Mouse (Mus musculus) B cell, adult 2 months (primary cell): Measurements from ENCODE around the gene Osbpl3.

ENCODE experiments used
- DNase-seq, 2 experiments: peaks; one replicate each; pipeline ENCODE4 v3.0.0; 2022

Osbpl3 gene

GRCm38 (mm10) chr6:50455829-50456469, at the start of gene Osbpl3:
Gene Osbpl3, minus strand, starts transcription at chr6:50456201.
- peak; percentile 48 to 49 for DNase-seq

- no peak for DNase-seq
Measured at GRCm38 (mm10) chr6:50505531-50505930, 49.5 kb upstream of the Osbpl3 start.

- DNase-seq, result no peak
Measured at GRCm38 (mm10) chr6:50504711-50505110, 48.7 kb upstream of the Osbpl3 start.

GRCm38 (mm10) chr6:50503779-50504178, 47.8 kb upstream of the Osbpl3 start:
- DNase-seq, result no peak

GRCm38 (mm10) chr6:50503031-50503430, 47.0 kb upstream of the Osbpl3 start:
- no peak for DNase-seq

DNA sequence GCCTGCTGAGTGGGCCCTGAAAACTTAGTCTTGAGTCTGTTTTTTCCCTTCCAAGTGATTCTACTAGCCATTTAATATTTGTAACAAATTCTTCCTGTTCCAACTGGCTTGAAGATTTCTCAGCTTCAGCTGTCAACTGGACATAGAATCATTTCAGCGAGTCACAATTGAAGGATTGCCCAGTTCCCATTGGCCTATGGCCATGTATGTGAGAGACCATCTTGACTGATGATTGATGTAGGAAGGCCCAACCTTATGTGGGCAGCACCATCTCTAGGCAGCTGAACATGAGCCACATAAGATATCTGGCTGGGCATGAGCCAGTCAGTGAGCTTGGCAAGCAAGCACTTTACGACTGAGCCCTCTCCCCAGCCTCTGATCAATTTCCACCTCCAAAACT, 42.3 kb upstream of the Osbpl3 start:
- DNase-seq, result no peak

- no peak for DNase-seq
Measured at GRCm38 (mm10) chr6:50490519-50490918, 34.5 kb upstream of the Osbpl3 start.

DNA sequence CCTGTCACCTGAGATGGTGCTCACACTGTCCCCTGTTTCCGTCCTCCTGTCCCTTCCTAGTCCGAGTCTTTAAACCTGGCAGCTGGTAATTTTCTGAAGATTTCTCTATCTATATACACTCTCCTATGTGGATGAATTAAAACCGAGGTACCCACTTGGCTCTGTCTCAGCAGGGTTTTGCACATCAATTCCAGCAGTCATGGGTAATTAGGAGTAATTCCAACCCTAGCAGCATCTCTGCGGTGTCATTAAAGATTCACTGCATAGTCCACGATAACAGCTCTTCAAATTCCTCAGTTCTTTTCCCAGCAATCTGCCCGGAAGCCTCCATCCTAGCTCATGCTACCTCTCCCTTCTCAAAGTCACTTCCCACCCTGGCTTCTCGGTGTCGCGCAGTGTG, 33.4 kb upstream of the Osbpl3 start:
- DNase-seq, result no peak

DNA sequence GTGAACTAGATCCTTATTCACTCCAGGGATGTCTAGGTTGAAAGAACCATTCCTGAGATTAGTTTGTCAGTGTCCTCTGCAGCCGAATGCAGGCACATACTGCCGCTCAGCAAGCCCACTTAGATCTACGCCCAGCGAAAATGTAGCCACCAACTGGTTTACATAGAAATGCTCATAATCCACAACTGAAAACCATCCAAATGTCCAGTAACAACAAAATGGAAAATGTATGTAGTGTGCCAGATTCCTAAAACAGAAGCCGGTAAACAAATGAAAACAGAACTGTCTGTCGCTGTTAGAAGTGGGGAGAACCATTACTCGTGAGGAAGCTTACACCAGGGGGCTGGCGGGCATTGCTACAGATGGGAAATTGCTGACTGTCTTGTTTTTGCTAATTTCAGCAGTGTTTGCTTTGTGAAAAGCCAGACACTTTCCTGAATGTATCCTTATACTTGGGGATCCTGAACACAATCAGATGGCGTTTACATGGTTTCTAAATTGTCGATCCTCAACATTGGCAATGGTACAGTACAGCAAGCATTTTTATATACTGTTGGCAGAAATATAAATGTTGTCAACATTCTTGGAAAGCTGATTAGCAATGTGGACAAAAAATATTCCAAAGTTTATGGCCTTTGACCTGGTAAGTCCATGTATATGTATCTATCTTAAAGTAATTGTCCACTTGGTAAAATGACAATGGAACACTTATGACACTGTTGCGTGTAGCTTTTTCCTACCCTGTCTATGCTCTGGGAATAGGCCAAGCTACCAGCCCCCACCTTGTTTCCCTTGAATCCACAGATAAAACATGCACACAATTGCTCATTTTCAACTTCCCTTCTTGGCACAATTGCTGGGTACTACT, 30.3 kb upstream of the Osbpl3 start:
- no peak for DNase-seq

DNA sequence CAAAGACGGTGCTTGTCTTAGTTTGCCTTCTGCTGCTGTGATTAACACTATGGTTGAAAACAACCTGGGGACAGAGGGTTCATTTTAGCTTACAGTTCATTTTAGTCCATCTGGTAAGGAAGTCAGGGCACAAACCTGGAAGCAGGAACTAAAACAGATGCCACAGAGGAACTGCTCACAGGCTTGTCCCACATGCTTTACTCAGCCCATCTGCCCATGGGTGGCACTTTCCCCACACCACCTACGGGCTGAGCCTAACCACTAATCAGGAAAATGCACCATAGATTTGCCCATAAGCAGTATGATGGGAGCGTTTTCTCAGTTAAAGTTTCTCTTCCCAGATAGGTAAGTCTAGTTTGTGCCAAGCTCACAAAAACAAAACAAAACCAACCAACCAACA, 27.4 kb upstream of the Osbpl3 start:
- no peak for DNase-seq

DNA sequence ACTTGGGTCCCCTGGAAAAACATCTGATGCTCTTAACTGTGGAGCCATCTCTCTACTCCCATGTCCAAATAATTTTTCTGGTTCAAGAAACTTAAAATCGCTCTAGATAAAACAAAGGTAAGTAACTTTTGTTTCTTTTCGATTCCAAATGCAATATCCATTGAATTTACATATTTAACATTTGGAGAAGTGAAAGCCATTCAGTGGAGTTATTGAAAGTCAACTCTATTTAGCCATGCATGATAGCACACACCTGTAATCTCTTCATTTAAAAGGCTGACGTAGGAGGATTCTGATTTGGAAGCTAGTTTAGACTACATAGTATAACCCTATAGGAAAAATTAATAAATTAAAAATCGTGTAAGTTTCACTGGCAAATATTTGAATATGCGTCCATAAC, 25.5 kb upstream of the Osbpl3 start:
- DNase-seq, result no peak

GRCm38 (mm10) chr6:50466451-50466850, 10.4 kb upstream of the Osbpl3 start:
- DNase-seq, result no peak

DNA sequence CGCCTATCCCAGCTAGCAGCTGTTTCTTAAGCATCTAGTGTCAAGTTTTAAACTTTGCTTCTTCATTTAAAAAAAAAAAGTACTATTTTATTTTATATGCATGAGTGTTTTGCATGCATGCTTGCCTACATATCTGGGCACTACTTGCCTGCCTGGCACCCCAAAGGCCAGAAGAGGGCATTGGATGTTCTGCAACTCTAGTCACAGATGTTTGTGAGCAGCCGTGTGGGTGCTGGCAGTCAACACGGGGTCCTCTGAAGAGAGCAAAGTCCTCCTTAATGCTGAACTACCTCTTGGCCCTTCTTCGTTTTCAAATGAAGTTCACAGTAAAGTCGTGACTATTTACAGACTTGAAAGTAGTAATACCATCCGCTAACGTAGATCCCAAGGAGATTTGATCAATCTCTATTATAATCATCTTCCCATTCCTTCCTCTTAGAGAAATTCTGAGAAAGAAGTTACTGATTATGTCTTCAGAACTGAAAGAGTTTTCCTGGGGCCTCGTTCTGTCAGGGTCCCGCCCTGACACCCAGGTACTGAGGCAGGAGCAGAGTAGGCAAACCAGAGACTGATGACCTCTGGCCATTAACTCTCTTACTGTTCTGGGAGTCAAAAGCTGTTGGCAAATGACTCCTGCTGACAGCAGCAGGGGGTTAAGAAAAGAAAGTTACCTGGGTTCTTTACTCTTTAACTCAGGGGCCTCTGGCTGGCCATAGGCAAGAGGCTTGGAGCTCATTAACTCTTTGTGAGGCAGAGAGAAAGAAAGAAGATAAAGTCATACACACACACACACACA, 8.9 kb upstream of the Osbpl3 start:
- DNase-seq, result no peak

DNA sequence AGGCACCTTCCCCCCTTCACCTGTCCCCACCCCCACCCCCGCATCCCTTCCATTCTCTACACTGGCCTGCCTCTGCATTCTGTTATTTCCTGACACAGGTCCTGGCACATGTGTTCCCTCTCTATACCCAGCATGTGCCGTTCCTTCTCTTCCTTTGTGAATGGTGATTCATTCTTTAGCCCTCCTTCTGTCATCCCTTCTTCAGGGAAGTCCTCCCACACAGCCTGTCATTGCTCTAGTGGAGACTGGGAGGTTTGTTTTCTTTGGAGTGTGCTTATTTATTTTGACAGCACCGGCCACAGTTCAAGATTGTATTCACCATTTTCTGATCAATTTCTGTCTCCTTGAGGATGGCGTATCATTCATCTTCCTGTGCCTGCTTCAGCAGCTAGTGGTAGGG, 6.0 kb upstream of the Osbpl3 start:
- no peak for DNase-seq

DNA sequence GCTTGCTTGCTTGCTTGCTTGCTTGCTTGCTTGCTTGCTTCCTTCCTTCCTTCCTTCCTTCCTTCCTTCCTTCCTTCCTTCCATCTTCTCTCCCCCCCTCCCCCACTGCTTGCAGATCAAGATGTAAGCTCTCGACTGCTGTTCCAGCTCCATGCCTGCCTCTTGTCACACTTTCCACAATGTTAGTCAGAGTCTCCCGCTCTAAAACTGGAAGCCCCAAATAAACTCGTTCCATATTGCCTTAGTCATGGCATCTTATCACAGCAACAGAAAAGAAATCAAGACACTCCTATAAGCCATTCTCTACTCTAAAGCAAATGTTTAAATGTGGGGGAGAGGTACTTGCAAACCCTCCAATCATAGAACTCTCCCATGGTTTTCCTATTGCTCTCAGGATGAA, 5.6 kb upstream of the Osbpl3 start:
- no peak for DNase-seq

GRCm38 (mm10) chr6:50460646-50461045, 4.6 kb upstream of the Osbpl3 start:
- DNase-seq, result no peak

- no peak for DNase-seq
Measured at GRCm38 (mm10) chr6:50460246-50460645, 4.2 kb upstream of the Osbpl3 start.

DNA sequence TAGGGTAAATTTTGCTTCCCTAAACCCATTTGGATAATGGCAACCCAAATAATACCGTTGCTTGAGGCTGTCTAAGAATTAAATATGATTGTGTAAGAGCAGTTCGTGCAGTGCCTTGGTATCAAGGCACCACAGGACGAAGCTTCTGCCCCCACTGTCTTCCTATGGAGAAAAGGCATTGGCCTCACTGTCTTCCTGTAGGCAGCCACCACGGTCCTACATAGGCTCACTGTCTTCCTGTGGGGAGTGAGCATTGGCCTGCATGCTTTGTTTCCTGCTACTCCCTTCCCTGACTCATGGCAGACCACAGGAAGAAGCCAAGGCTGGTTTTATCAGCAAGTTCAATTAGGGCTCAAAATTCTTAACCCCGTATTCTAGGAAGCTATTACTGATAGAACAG, 3.3 kb upstream of the Osbpl3 start:
- no peak for DNase-seq

- no peak for DNase-seq
Measured at GRCm38 (mm10) chr6:50457551-50458348, 1.7 kb upstream of the Osbpl3 start.

GRCm38 (mm10) chr6:50456706-50457105, 705 bp upstream of the Osbpl3 start:
- no peak for DNase-seq

DNA sequence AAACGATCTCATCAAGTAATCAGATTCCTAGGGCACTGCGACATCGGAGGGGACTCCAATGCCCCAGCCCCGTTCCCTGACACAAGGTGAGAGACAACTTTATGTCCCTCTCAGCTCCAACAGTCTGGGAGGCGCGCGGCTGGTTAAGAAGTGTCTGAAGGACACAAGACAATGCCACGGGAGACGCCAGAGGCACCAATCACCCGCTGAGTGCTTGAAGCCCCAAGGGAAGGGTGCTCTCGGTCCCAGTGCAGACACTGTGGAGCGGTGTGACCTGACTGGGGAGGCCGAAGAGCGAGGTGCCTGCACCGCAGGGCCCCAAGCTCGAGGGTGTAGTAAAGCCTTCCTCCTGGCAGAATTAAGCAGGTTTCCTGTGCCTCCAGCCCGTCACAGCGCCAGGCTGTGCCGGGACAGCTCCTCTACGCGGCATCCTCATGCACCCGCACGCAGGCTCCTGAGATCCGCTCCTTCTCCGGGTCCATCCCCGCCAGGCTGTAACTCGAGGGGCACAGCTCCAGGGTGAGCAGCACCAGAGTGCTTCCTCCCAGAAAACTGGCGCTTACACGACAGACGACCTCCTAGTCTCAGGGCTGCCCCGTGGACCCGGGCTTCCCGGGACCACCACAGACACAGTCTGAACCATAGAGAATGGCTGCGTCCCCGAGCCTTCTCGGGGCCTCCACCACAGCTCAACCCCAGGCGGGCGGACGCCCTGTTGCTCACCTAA, 736 bp downstream of the Osbpl3 start:
- DNase-seq, result peak in 1 of 2 experiments; percentile 3

DNA sequence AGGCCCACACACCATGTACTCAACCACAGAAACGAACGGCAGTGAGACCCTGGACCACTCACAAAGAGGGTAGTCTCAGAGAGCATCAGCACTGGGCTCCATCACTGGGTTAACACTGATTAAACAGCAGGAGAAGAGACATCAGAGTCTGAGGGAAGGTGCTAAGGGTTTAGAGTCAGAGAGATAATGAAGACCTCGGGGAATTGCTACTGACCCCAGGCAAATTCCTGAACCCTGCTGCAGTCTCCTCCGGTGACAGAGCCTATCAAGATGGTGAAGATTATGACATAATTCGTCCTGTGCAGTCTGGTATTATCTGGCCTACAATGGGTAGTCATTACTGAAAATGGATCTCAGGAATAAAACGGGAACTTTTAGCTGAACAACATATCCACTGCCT, 2.4 kb downstream of the Osbpl3 start:
- no peak for DNase-seq
